Mouse (Mus musculus): ENCODE measurements at regions not wholly inside any gene's neighbourhood (a gene's known extent, or its start where the extent isn't known, plus 50 kb on each side); places are given as distances from the start of the nearest gene placed in this dataset.

DNA sequence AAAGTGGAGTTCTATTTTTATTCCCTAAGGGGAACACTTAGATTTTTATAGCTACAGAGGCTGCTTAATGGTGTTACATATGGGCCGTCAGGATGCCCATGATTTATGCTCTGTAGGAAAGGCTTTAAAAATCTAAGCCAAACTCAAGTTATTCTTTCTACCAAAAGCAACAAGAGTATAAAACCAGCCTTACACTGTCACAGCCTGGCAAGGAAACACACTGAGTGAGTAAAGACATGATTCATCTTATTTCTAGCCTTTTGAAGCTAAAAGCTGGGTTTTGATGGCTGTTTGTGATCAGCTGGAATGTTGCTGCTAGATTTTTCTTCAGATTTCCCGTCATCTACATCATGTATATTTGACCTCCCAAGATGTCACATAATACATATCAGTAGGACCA, 3359.9 kb upstream of the Gm7489 start:
- TF ChIP-seq CTCF (IDR thresholded peaks at IDR 0.05; ENCODE audit: low read depth) = no peak
- TF ChIP-seq EP300 (IDR thresholded peaks at IDR 0.05; ENCODE audit: low read depth) = no peak

Data from heart, postnatal 0 days (tissue).